Mouse (Mus musculus) olfactory bulb, adult 2 months (tissue): ENCODE measurements at regions not wholly inside any gene's neighbourhood (a gene's known extent, or its start where the extent isn't known, plus 50 kb on each side); places are given as distances from the start of the nearest gene placed in this dataset.

Experiments used
- H3K27ac ChIP-seq: fragments of 200-500 bp; 2 replicates; pipeline ENCODE4 v1.5.1; 2012; ENCODE audit warnings: low read depth, low read length; ENCODE audit not compliant: insufficient read depth
- H3K4me1 ChIP-seq: fragments of 200-500 bp; 2 replicates; pipeline ENCODE4 v1.6.1; 2012; ENCODE audit warnings: low read length; ENCODE audit not compliant: control insufficient read depth, insufficient read depth
- H3K4me3 ChIP-seq: fragments of 200-500 bp; 2 replicates; pipeline ENCODE4 v1.5.1; 2012; ENCODE audit warnings: mild to moderate bottlenecking, low read depth, low read length, moderate library complexity; ENCODE audit not compliant: insufficient read depth
- CTCF ChIP-seq: fragments of 200-500 bp; IDR thresholded peaks from 2 replicates; pipeline ENCODE4 v1.5.1; 2012; ENCODE audit warnings: low read depth, mild to moderate bottlenecking, low read length, moderate library complexity; ENCODE audit not compliant: insufficient read depth
- POLR2A ChIP-seq: fragments of 200-500 bp; IDR thresholded peaks from 2 replicates; pipeline ENCODE4 v1.6.1; 2012; ENCODE audit warnings: mild to moderate bottlenecking, low read depth, low read length, moderate library complexity; ENCODE audit not compliant: insufficient read depth
- WGBS: fragments of 180-500 bp; shearing (Covaris S2); methylation state at CpG from one replicate; pipeline ENCODE4 v1.1.7; 2018; 5-methylcytosine and 5-hydroxymethylcytosine counted together

DNA sequence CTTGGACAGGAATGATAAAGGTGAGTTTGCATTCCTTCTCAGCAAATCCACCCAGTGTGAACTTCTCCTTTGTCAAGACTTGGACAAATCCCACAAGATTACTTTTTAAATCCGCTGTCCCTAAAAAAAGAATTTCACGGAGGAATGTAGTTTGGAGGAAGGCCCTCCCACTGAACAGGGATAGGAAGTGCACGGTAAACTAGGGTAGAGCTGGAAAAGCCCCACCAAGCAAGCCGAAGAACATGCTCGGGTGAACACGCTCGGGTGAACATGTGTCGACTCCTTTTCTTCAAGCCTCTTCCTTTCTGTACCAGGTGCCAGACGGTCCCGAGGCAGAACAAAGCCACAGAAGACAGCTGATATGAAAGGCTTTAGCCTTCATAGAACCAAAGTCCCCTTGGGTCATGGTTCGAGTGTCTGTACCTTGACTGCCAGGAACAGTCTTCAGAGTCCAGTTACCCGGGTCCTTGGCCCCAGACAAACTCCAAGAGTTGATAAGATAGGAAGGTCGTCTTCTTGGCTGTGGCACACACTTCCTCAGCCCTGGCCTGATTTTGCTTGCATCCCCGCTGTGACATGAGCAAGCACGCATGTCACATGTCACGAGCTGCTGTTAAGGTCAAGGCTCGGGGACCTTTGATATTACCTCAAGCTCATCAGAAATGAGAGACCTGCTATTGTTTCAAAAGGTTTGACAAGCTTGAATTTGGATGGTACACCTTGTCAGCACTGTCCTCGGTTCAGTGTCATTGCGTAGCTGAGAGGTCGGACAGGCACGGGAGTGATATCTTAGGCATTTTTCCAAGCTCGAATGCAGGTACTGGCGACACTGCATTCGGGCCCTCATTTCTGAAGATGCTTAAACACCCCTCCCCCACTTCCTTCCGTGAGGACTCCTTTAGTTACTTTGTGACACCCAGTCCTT, 51.5 kb upstream of the Ryk start:
- 80% methylated on average over 25 of the region's 25 CpGs for WGBS
- Histone ChIP-seq H3K4me1 (peaks cover 5% of the 10 kb centered on the region), H3K4me3 (no peak overlapping the region), H3K27ac (no peak overlapping the region)
- TF ChIP-seq CTCF = no peak
- TF ChIP-seq POLR2A = no peak

DNA sequence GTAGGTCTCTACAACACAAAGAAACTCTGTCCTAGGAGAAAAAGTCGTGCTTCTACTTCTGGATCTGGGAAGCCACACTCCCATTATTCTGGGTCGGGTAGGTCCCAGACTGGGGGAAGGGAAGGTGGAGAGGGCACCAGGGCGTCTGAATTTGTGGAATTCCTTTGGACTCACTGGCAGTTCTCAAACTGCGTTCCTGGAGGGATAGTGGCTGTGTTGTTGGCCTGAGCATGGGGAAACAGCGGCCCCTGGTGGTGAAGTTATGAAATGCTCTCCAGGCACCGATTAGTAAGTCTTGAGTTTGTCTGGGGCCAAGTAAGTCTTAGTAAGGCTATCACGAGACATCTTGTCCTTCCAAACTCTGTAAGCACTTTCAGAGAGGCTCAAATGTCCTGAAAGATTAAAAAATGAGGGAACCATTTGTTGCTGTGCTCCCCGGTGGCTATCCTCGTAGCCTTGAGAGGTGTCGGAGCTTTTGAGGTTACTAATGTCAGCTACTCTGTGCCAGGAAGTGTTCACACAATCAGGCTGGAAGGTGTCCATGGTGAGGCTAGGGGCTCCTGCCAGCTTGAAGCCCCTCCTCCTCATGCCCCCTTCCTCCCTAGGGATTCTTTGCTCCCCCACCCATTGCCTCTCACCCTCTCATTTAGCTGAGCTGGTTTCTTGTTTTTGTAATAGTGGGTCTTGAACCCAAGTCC, 50.2 kb upstream of the Ryk start:
- no peak overlapping the region for H3K4me3 ChIP-seq
- TF ChIP-seq CTCF (peak; percentile 57), POLR2A (no peak)
- 4% methylated on average over 10 of the region's 10 CpGs for WGBS
- H3K4me1 ChIP-seq = no peaks in the 10 kb centered on the region; the same call in 1 of the 2 replicates
- no peak overlapping the region for H3K27ac ChIP-seq
